Mouse (Mus musculus): ENCODE data around the gene Ccdc191.

- TF ChIP-seq SRF (IDR thresholded peaks at IDR 0.05; ENCODE audit: control insufficient read depth, insufficient read length, low read depth) (no peak), TCF12 (IDR thresholded peaks at IDR 0.05; ENCODE audit: insufficient read depth, poor library complexity, severe bottlenecking) (no peak), POLR2A (IDR thresholded peaks at IDR 0.05; ENCODE audit: insufficient read length, low read depth) (no peak)
These were observed 29.3 kb downstream of the Ccdc191 start for GRCm38 (mm10) chr16:43918867-43919266.
